Mouse (Mus musculus) lung, postnatal 0 days (tissue): ENCODE results near the gene Srp14. TPM values are rescaled to one million over a fixed set of nuclear protein-coding genes. Genes with fewer than 3 reads are reported as not detected.
A peak's percentile ranks its signal among the peaks of the same experiment; 100 is the strongest.

Experiments used
- ATAC-seq: fragments of 200-750 bp; cut with Nextera tagmentation; 2 replicates; pipeline ENCODE4 v1.8.0; 2017; ENCODE audit warnings: moderate library complexity
- DNase-seq: peaks from one replicate; pipeline ENCODE4 v3.0.0-alpha.2; 2016; ENCODE audit warnings: low spot score
- H3K27ac ChIP-seq: fragments of 300-500 bp; sonication (generic); 2 replicates; pipeline ENCODE4 v1.5.1; 2014; ENCODE audit warnings: antibody characterized with exemption, mild to moderate bottlenecking, low read length, mixed read lengths
- H3K27me3 ChIP-seq: fragments of 300-500 bp; sonication (generic); replicated peaks from 2 replicates; pipeline ENCODE4 v1.6.1; 2014; ENCODE audit warnings: low read length, mixed read lengths; ENCODE audit not compliant: insufficient read depth
- H3K36me3 ChIP-seq: fragments of 300-500 bp; sonication (generic); 2 replicates; pipeline ENCODE4 v1.6.1; 2014; ENCODE audit warnings: low read length, mixed read lengths; ENCODE audit not compliant: insufficient read depth
- H3K4me1 ChIP-seq: fragments of 300-500 bp; sonication (generic); 2 replicates; pipeline ENCODE4 v1.6.1; 2014; ENCODE audit warnings: antibody characterized with exemption, low read depth, low read length, mixed read lengths; ENCODE audit not compliant: insufficient read depth
- H3K4me2 ChIP-seq: fragments of 300-500 bp; sonication (generic); replicated peaks from 2 replicates; pipeline ENCODE4 v1.6.1; 2014; ENCODE audit warnings: low read depth, mild to moderate bottlenecking, low read length, moderate library complexity, mixed read lengths
- H3K4me3 ChIP-seq: fragments of 300-500 bp; sonication (generic); 2 replicates; pipeline ENCODE4 v1.5.1; 2014; ENCODE audit warnings: low read depth, low read length
- H3K9ac ChIP-seq: fragments of 300-500 bp; sonication (generic); replicated peaks from 2 replicates; pipeline ENCODE4 v1.6.1; 2014; ENCODE audit warnings: low read depth, mild to moderate bottlenecking
- H3K9me3 ChIP-seq: fragments of 300-500 bp; sonication (generic); 2 replicates; pipeline ENCODE4 v1.6.1; 2016; ENCODE audit warnings: low read length, mixed read lengths
- CTCF ChIP-seq: IDR thresholded peaks from 2 replicates; pipeline ENCODE4 v1.5.1; 2016; ENCODE audit warnings: antibody characterized with exemption, mild to moderate bottlenecking
- EP300 ChIP-seq: IDR thresholded peaks from 2 replicates; pipeline ENCODE4 v1.6.1; 2016; ENCODE audit warnings: antibody characterized with exemption, mild to moderate bottlenecking, control low read depth
- WGBS: fragments of 180-500 bp; shearing (Covaris S2); extraction: QIAGEN DNeasy Blood & Tissue Kit; methylation state at CpG from one replicate; pipeline ENCODE4 v1.1.7; 2014; 5-methylcytosine and 5-hydroxymethylcytosine counted together
- polyA plus RNA-seq: library from polyadenylated mRNA; unstranded; fragments of >200 nt; fragmentation: Nextera tagmentation; extraction: Ambion mirVana; gene quantifications from 2 replicates; pipeline ENCODE4 v1.2.1, GENCODE M21; 2015

Srp14 gene
- polyA plus RNA-seq, result 275 and 277 TPM in 2 replicates

DNA sequence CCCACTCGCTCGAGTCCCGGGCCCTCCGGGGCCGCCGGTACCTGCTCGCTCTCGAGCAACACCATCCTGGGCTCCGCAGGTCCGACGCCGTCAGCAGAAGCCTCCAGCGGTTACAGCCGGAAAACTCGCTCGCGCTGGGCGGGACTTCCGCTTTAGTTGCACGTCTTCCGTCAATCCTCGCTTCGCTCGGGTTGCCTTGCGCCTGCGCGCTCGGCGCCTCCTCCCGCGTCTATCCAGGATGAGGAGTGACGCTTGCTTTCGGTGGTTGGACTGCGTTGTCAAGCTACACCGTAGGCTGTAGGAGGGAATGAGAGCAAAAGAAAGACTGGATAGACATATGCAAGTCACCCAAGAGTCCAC lies at the start of gene Srp14:
Gene Srp14 (minus strand): TSS at position 162 of the 360 bp plus-strand sequence.
- Histone ChIP-seq H3K9ac (peak within 1 kb of the TSS; percentile 72), H3K27me3 (no peaks in the 10 kb centered on the region), H3K27ac (peak within 1 kb of the TSS; percentile 90), H3K4me3 (peak within 1 kb of the TSS; percentile 86), H3K36me3 (peaks cover 24% of the 10 kb centered on the region), H3K9me3 (no peaks in the 10 kb centered on the region), H3K4me2 (peak within 1 kb of the TSS; percentile 95), H3K4me1 (peaks cover 9% of the 10 kb centered on the region; the same call in 1 of the 2 replicates)
- TF ChIP-seq EP300 (no peak), CTCF (peak; percentile 21; the same call in 1 of the 2 replicates)
- DNase-seq, result peak; percentile 98
- ATAC-seq, result peak; percentile 97
- 4% methylated on average over 35 of the region's 35 CpGs for WGBS

DNA sequence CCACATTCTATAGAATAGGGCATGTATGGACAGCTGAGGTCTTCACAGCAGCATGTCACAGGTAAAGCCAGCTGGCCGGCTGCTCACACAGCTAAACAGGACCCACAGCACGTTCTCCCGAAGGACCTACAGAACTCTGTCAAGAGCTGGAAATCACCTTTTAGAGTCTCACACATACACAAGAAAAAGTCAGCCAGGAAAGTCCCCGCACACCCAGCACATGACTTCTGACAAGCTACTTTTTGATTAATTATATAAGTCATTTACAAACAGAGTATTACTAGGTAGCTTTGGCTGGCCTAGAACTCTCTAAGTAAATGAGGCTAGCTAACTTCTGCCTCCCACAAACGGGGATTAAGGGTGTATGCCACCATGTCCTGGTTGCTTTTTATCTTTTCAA lies 47.0 kb upstream of the Srp14 start:
- H3K4me1 ChIP-seq, result peaks cover 25% of the 10 kb centered on the region; the same call in 1 of the 2 replicates
- H3K4me3 ChIP-seq, result no peak overlapping the region
- no peak for TF ChIP-seq EP300
- no peak for TF ChIP-seq CTCF
- H3K27me3 ChIP-seq, result no peaks in the 10 kb centered on the region
- no peak overlapping the region for H3K4me2 ChIP-seq
- no peak for ATAC-seq
- H3K27ac ChIP-seq, result no peak overlapping the region
- H3K9me3 ChIP-seq, result no peaks in the 10 kb centered on the region
- H3K9ac ChIP-seq, result no peak overlapping the region
- DNase-seq, result no peak
- WGBS, result 86% methylated on average over 5 of the region's 5 CpGs
- H3K36me3 ChIP-seq, result no peaks in the 10 kb centered on the region

DNA sequence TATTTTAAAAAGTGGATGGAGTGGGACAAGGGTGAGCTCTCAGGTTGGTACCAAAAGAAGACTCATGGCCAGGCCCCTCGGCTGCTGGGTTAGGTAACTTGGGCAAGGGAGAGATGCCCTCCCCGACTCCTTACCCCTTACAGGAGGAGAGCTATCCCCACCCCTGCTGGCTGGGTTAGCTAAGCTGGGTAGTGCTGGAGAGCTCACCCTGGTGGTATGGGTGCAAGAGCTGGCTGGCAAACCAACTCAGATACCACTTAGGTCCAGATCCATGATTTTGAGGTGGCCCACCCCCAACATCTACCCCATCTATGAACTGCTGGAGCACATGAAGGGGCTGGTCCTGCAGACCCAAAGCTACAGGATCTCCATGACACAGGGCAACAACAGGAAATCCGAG lies 45.3 kb upstream of the Srp14 start:
- peaks cover 27% of the 10 kb centered on the region; the same call in 1 of the 2 replicates for H3K4me1 ChIP-seq
- 83% methylated on average over 3 of the region's 3 CpGs for WGBS
- H3K36me3 ChIP-seq, result no peaks in the 10 kb centered on the region
- ATAC-seq (no peak), DNase-seq (no peak)
- TF ChIP-seq CTCF, result no peak
- no peak for TF ChIP-seq EP300
- H3K27me3 ChIP-seq, result no peaks in the 10 kb centered on the region
- no peaks in the 10 kb centered on the region for H3K9me3 ChIP-seq
- no peak overlapping the region for H3K4me3 ChIP-seq
- H3K27ac ChIP-seq, result no peak overlapping the region
- no peak overlapping the region for H3K4me2 ChIP-seq
- H3K9ac ChIP-seq, result no peak overlapping the region

GRCm38 (mm10) chr2:118523163-118523730 lies 43.7 kb upstream of the Srp14 start:
- no peak overlapping the region; the same call in 1 of the 2 replicates for H3K27ac ChIP-seq

DNA sequence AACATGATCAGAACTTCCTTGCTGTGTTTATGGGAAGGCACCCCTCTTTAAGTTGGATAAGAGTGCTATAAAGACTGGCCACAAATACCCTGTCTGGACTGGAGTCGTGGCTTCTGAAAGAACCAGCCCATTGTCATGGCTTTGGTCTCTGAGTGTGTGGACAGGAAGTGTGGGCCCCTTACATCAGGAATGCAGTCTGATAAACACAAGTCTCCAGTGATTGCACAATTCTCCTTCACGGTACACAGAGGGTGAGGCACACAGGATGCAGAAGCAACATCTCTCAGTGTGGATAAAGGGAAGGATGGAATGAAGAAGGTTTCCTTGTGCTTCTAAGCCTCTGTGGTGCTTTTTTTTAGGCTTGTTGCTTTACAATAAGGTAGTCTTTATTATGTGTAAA lies 42.8 kb upstream of the Srp14 start:
- Histone ChIP-seq H3K4me3 (no peak overlapping the region), H3K4me2 (no peak overlapping the region), H3K27me3 (no peaks in the 10 kb centered on the region), H3K9ac (no peak overlapping the region), H3K36me3 (no peaks in the 10 kb centered on the region), H3K9me3 (no peaks in the 10 kb centered on the region), H3K27ac (peak overlapping the region; percentile 64), H3K4me1 (peaks cover 24% of the 10 kb centered on the region; the same call in 1 of the 2 replicates)
- WGBS, result 0% methylated on average over 2 of the region's 2 CpGs
- TF ChIP-seq EP300 (peak; percentile 83), CTCF (no peak)
- ATAC-seq (peak; percentile 86), DNase-seq (peak; percentile 92)

More at GRCm38 (mm10) chr2:118523163-118523730, 43.7 kb upstream of the Srp14 start:
- ATAC-seq, result no peak
- Histone ChIP-seq H3K36me3 (no peaks in the 10 kb centered on the region), H3K9me3 (no peaks in the 10 kb centered on the region), H3K27me3 (no peaks in the 10 kb centered on the region), H3K9ac (no peak overlapping the region), H3K4me3 (no peak overlapping the region), H3K4me2 (no peak overlapping the region), H3K4me1 (peaks cover 24% of the 10 kb centered on the region; the same call in 1 of the 2 replicates)
- no peak for DNase-seq
- TF ChIP-seq CTCF (no peak), EP300 (no peak)
- WGBS, result 45% methylated on average over 5 of the region's 5 CpGs

- no peaks in the 10 kb centered on the region for H3K36me3 ChIP-seq
- no peaks in the 10 kb centered on the region for H3K27me3 ChIP-seq
- peak; percentile 87 for ATAC-seq
- H3K4me3 ChIP-seq, result no peak overlapping the region
- H3K4me2 ChIP-seq, result no peak overlapping the region
- H3K4me1 ChIP-seq, result peaks cover 24% of the 10 kb centered on the region; the same call in 1 of the 2 replicates
- no peaks in the 10 kb centered on the region for H3K9me3 ChIP-seq
- peak; percentile 85 for DNase-seq
- H3K27ac ChIP-seq, result peak overlapping the region; percentile 47
- TF ChIP-seq CTCF (no peak), EP300 (peak; percentile 53)
- 34% methylated on average over 9 of the region's 9 CpGs for WGBS
- no peak overlapping the region for H3K9ac ChIP-seq
Measured at GRCm38 (mm10) chr2:118520042-118520933, 40.8 kb upstream of the Srp14 start.
